Mouse (Mus musculus): ENCODE measurements around the gene Cntnap2. TPM values are rescaled to one million over a fixed set of nuclear protein-coding genes. Genes with fewer than 3 reads are reported as not detected.

Gene Cntnap2
- polyA plus RNA-seq, 1 experiment from 2014 or later: 1.7 TPM

DNA sequence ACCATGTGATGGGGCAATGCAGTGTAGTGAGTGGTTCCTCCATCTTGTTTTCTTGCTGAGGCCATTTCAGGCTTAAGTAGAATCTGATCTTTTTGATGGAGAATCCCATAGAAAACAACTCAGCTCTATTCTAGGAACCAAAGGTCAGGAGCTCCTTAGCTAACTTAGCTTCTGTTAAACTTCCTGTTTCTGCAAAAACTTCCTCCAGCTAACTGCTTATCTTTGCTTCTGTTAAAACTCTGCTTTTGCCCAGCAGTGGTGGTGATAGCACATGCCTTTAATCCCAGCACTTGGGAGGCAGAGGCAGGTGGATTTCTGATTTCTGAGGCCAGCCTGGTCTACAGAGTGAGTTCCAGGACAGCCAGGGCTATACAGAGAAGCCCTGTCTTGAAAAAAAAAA is 2258.1 kb downstream of the Cntnap2 start:
- ATAC-seq: no peak
- H3K4me1 ChIP-seq (ENCODE audit: control insufficient read depth, insufficient read depth, low read length): peaks cover 15% of the 10 kb centered on the region; the same call in 1 of the 2 replicates
- no peak overlapping the region for H3K4me3 ChIP-seq (ENCODE audit: low read length)
- H3K4me2 ChIP-seq (ENCODE audit: low read depth, low read length): no peak overlapping the region
- no peaks in the 10 kb centered on the region for H3K36me3 ChIP-seq (ENCODE audit: control insufficient read depth, insufficient read depth, low read length)
- H3K27me3 ChIP-seq (replicated peaks; ENCODE audit: control insufficient read depth, insufficient read depth, low read length): no peaks in the 10 kb centered on the region
- no peak overlapping the region for H3K9ac ChIP-seq (ENCODE audit: low read depth, low read length)
- no peak overlapping the region for H3K27ac ChIP-seq (ENCODE audit: low read length)
- no peaks in the 10 kb centered on the region for H3K9me3 ChIP-seq (ENCODE audit: control insufficient read depth, low read length)

DNA sequence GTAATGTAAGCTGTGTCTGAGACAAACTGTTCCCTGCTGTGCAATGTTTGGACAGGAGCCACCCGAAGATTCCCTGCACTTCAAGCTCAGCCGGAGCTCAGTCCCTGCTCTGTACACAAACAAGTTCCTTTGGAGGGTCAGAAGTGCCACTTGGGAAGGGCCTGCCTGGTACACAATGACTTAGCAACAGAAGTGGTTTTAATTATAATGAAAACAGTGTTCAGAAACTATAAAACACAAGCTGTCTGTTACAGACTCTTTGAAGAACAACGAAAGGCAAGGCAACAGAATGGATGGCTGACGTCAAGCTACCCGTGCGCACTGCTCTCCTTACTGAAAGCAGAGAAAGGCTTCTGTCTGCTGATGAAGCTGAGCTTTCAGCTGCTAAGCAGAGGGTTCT is 2259.5 kb downstream of the Cntnap2 start:
- Histone ChIP-seq H3K4me1 (ENCODE audit: control insufficient read depth, insufficient read depth, low read length) (peaks cover 17% of the 10 kb centered on the region; the same call in 1 of the 2 replicates), H3K27me3 (replicated peaks; ENCODE audit: control insufficient read depth, insufficient read depth, low read length) (no peaks in the 10 kb centered on the region), H3K4me2 (ENCODE audit: low read depth, low read length) (peak overlapping the region; percentile 44), H3K9ac (ENCODE audit: low read depth, low read length) (peak overlapping the region; percentile 11; the same call in 1 of the 2 replicates), H3K9me3 (ENCODE audit: control insufficient read depth, low read length) (no peaks in the 10 kb centered on the region), H3K36me3 (ENCODE audit: control insufficient read depth, insufficient read depth, low read length) (no peaks in the 10 kb centered on the region), H3K4me3 (ENCODE audit: low read length) (peak overlapping the region; percentile 10; the same call in 1 of the 2 replicates), H3K27ac (ENCODE audit: low read length) (peak overlapping the region; percentile 45)
- peak; percentile 62 for ATAC-seq
- WGBS: 5% methylated on average over 6 of the region's 6 CpGs

DNA sequence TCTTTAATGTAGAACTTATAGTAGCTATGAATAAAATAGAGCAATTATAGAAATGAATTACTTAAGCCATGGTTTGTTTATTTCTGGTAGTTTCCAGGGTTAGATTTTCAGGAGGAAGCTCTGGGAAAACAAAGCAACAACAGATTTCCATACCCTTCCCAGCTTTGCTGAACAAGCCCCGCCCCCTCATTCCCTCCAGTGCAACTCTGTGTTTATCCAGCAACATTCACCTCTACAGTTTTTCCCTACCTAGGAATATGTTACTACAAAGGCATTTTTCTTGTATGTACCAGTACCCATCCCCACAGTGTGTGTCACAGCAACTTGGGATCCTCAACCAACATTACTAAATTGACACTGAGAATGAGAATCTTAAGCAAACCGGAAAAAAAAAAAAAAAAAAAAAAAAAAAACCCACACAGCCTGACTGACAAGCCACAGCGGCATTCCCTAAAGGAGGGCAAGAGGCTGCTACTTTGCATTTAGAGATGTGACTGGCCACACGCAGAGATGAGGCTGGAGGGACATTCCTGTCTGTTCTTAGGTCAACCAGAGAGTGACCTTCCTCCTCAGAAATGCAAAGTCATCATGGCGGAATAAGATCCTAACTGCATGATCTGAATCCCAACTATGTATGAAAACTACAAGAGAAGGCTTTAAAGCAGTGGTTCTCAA is 2260.3 kb downstream of the Cntnap2 start:
- Histone ChIP-seq H3K27ac (ENCODE audit: low read length) (no peak overlapping the region), H3K4me1 (ENCODE audit: control insufficient read depth, insufficient read depth, low read length) (peaks cover 17% of the 10 kb centered on the region; the same call in 1 of the 2 replicates), H3K9me3 (ENCODE audit: control insufficient read depth, low read length) (no peaks in the 10 kb centered on the region), H3K4me3 (ENCODE audit: low read length) (no peak overlapping the region), H3K9ac (ENCODE audit: low read depth, low read length) (no peak overlapping the region), H3K27me3 (replicated peaks; ENCODE audit: control insufficient read depth, insufficient read depth, low read length) (no peaks in the 10 kb centered on the region), H3K4me2 (ENCODE audit: low read depth, low read length) (peak overlapping the region; percentile 9), H3K36me3 (ENCODE audit: control insufficient read depth, insufficient read depth, low read length) (no peaks in the 10 kb centered on the region)
- WGBS: 24% methylated on average over 5 of the region's 5 CpGs
- peak; percentile 33; the same call in 1 of the 2 replicates for ATAC-seq

DNA sequence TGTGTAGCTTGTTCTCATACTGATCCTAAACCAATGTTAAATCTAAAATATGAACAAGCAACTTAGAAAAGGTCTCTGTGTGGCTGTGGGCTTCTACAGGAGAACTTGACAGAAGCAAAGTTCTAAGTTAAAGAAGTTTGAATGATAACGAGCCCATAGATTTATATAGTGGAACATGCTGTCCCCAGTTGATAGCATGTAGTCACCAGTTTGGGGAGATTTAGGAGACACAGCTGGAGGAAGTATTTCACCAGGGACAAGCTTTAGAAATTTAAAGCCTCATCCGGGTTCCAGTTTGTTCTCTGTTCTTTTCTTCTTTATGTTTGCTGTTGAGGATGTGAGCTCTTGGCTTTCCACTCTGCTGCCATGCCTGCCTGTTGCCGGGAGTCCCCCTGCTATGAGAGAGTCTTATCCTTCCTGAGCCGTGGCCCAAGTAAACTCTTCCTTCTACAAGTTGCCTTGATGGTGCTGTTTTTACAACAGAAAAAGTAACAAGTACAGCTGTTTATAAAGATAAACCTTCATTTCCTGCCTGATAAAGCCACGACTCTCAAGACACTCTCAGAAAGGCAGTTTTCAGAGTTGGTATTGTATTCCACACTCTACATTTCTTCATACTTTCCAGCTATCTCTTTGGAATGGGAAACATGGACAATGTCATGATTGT is 2264.1 kb downstream of the Cntnap2 start:
- Histone ChIP-seq H3K4me3 (ENCODE audit: low read length) (no peak overlapping the region), H3K27ac (ENCODE audit: low read length) (no peak overlapping the region), H3K9me3 (ENCODE audit: control insufficient read depth, low read length) (no peaks in the 10 kb centered on the region), H3K4me1 (ENCODE audit: control insufficient read depth, insufficient read depth, low read length) (peaks cover 13% of the 10 kb centered on the region; the same call in 1 of the 2 replicates), H3K4me2 (ENCODE audit: low read depth, low read length) (no peak overlapping the region), H3K27me3 (replicated peaks; ENCODE audit: control insufficient read depth, insufficient read depth, low read length) (no peaks in the 10 kb centered on the region), H3K36me3 (ENCODE audit: control insufficient read depth, insufficient read depth, low read length) (no peaks in the 10 kb centered on the region), H3K9ac (ENCODE audit: low read depth, low read length) (no peak overlapping the region)
- ATAC-seq: no peak
- 45% methylated on average over 5 of the region's 5 CpGs for WGBS

DNA sequence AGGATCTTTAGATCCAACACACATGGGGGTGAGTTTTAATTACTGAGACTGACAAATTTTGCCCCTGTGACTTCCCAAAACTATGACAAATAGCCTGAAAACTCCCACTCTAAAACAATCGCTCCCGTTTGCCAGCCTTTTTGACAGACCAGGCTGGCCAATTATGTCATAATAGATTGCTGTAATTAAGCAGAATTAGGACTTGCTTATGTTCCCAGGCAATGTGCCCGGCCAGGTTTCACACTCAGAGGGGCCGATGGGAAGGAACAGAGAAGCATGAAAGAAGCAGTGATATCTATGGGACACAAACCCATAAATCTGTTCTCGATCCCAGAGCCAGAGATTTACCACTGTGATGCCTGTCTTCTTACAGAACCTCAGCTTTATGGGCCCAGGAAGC is 2264.7 kb downstream of the Cntnap2 start:
- no peaks in the 10 kb centered on the region for H3K27me3 ChIP-seq (replicated peaks; ENCODE audit: control insufficient read depth, insufficient read depth, low read length)
- WGBS: 46% methylated on average over 5 of the region's 5 CpGs
- H3K36me3 ChIP-seq (ENCODE audit: control insufficient read depth, insufficient read depth, low read length): no peaks in the 10 kb centered on the region
- H3K4me2 ChIP-seq (ENCODE audit: low read depth, low read length): no peak overlapping the region
- H3K9ac ChIP-seq (ENCODE audit: low read depth, low read length): no peak overlapping the region
- no peak overlapping the region for H3K27ac ChIP-seq (ENCODE audit: low read length)
- no peaks in the 10 kb centered on the region for H3K9me3 ChIP-seq (ENCODE audit: control insufficient read depth, low read length)
- H3K4me1 ChIP-seq (ENCODE audit: control insufficient read depth, insufficient read depth, low read length): peaks cover 10% of the 10 kb centered on the region; the same call in 1 of the 2 replicates
- no peak for ATAC-seq
- H3K4me3 ChIP-seq (ENCODE audit: low read length): no peak overlapping the region

DNA sequence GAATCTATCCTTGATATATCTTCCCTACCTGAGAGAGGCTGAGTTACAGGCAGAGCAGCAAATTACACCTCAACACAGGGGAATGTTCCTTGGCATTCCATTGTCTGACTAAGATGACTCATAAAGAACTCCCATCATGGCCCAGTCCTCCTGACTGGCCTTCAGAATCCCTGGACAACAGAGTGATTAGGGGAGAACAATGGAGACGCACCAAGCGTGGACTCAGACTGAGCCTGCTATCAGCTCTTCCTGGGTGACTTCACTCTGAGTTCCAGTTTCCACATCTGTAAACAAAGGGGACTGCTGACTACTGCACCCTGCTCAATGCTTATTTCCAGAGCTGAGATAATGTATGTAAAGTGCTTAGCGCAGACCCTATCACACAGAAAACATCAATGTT is 2269.1 kb downstream of the Cntnap2 start:
- Histone ChIP-seq H3K36me3 (ENCODE audit: control insufficient read depth, insufficient read depth, low read length) (no peaks in the 10 kb centered on the region), H3K9ac (ENCODE audit: low read depth, low read length) (no peak overlapping the region), H3K9me3 (ENCODE audit: control insufficient read depth, low read length) (no peaks in the 10 kb centered on the region), H3K4me3 (ENCODE audit: low read length) (no peak overlapping the region), H3K27ac (ENCODE audit: low read length) (no peak overlapping the region), H3K4me1 (ENCODE audit: control insufficient read depth, insufficient read depth, low read length) (0 out of 2 replicates have a peak, but pooled peaks cover 4% of the 10 kb centered on the region), H3K27me3 (replicated peaks; ENCODE audit: control insufficient read depth, insufficient read depth, low read length) (no peaks in the 10 kb centered on the region), H3K4me2 (ENCODE audit: low read depth, low read length) (no peak overlapping the region)
- no peak for ATAC-seq
- 66% methylated on average over 3 of the region's 3 CpGs for WGBS

DNA sequence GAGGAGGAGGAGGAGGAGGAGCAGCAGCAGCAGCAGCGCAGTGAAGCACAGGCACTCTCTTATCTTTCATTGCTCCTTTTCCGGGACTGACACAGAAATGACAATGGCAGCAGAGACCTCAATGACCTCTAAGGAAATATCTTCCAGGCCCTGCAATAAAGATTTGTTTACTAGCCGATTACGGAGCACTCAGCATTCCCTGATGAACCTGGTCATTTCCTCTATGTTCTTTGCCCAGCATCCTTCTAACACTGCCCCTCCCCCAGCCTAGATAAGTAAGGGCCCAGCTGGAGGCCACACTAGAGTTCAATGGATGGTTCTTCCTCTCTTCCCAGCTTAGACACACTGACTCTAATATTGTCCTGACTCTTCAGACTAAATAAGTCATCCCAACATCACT is 2270.1 kb downstream of the Cntnap2 start:
- Histone ChIP-seq H3K36me3 (ENCODE audit: control insufficient read depth, insufficient read depth, low read length) (no peaks in the 10 kb centered on the region), H3K9ac (ENCODE audit: low read depth, low read length) (no peak overlapping the region), H3K27ac (ENCODE audit: low read length) (no peak overlapping the region), H3K4me2 (ENCODE audit: low read depth, low read length) (no peak overlapping the region), H3K27me3 (replicated peaks; ENCODE audit: control insufficient read depth, insufficient read depth, low read length) (no peaks in the 10 kb centered on the region), H3K4me1 (ENCODE audit: control insufficient read depth, insufficient read depth, low read length) (0 out of 2 replicates have a peak, but pooled peaks cover 2% of the 10 kb centered on the region), H3K9me3 (ENCODE audit: control insufficient read depth, low read length) (no peaks in the 10 kb centered on the region), H3K4me3 (ENCODE audit: low read length) (no peak overlapping the region)
- WGBS: 5% methylated on average over 4 of the region's 4 CpGs
- ATAC-seq: peak; percentile 94

DNA sequence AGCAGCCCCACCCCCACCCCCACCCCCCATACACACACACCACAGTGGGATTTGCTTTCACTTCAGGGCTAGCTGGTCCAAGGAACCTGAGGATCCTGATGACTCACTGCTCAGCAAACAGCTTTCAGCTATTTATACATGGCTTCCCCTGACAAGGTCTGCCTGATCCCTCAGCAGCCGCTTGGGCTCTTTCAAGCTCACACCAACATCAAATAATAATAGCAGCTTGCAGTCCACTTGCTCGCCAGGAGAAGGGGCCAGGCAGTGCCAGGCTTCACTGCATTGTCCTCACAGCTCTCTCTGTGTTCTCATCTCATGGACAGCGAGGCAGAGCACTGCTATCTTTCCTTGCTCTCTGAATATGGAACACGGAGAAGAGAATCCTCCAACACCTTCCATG is 2273.9 kb downstream of the Cntnap2 start:
- no peaks in the 10 kb centered on the region for H3K27me3 ChIP-seq (replicated peaks; ENCODE audit: control insufficient read depth, insufficient read depth, low read length)
- H3K4me2 ChIP-seq (ENCODE audit: low read depth, low read length): no peak overlapping the region
- H3K36me3 ChIP-seq (ENCODE audit: control insufficient read depth, insufficient read depth, low read length): no peaks in the 10 kb centered on the region
- H3K27ac ChIP-seq (ENCODE audit: low read length): no peak overlapping the region
- H3K9me3 ChIP-seq (ENCODE audit: control insufficient read depth, low read length): no peaks in the 10 kb centered on the region
- no peak overlapping the region for H3K9ac ChIP-seq (ENCODE audit: low read depth, low read length)
- H3K4me1 ChIP-seq (ENCODE audit: control insufficient read depth, insufficient read depth, low read length): peaks cover 7% of the 10 kb centered on the region
- no peak overlapping the region for H3K4me3 ChIP-seq (ENCODE audit: low read length)
- 46% methylated on average over 4 of the region's 4 CpGs for WGBS
- ATAC-seq: no peak

DNA sequence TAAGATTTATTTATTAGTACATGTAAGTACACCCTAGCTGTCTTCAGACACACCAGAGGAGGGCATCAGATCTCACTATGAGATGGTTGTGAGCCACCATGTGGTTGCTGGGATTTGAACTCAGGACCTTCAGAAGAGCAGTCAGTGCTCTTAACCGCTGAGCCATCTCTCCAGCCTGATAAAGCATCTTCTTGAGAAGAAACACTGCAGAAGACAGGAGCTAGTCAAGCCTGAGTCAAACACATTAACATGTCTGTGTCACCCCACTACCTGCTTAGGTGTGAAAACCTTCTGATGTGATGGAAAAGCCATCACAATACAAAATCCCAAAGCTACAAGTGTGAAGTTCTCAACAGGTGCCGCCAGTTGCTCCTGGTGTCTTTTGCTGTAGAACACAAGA is 2275.2 kb downstream of the Cntnap2 start:
- H3K4me2 ChIP-seq (ENCODE audit: low read depth, low read length): no peak overlapping the region
- WGBS: 91% methylated on average over 2 of the region's 2 CpGs
- no peak overlapping the region for H3K4me3 ChIP-seq (ENCODE audit: low read length)

More for the DNA sequence above, 2275.2 kb downstream of the Cntnap2 start:
- Histone ChIP-seq H3K27ac (ENCODE audit: low read length) (no peak overlapping the region), H3K9ac (ENCODE audit: low read depth, low read length) (no peak overlapping the region), H3K27me3 (replicated peaks; ENCODE audit: control insufficient read depth, insufficient read depth, low read length) (no peaks in the 10 kb centered on the region), H3K36me3 (ENCODE audit: control insufficient read depth, insufficient read depth, low read length) (no peaks in the 10 kb centered on the region), H3K4me1 (ENCODE audit: control insufficient read depth, insufficient read depth, low read length) (peaks cover 7% of the 10 kb centered on the region), H3K9me3 (ENCODE audit: control insufficient read depth, low read length) (no peaks in the 10 kb centered on the region)
- no peak for ATAC-seq

Measured in intestine, embryonic 16.5 days (tissue).